Mouse (Mus musculus): ENCODE measurements at regions not wholly inside any gene's neighbourhood (a gene's known extent, or its start where the extent isn't known, plus 50 kb on each side); places are given as distances from the start of the nearest gene placed in this dataset.
"Not testable (repeated sequence)": the region's sequence is repeated elsewhere in the genome, so short reads cannot be mapped to it uniquely, and the experiment has no call there.

DNA sequence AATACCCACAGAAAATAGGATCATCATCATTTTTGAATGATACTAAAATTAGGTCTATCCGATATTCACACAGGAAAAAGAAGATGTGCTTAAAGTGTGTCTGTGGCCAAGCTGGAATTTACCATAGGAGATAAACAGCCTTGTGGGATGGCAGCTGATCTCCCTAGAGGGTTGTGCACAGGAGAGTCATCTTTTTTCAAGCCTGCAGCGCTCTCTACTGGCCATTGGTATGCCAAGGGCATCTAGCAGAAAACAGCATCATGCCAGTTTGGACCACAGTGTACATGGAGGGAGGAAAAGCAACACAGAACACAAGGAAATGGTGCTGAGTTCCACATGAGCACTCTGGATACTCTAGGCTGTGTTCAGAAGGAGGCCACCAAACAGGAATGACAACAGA is 74.1 kb upstream of the Diaph3 start:
- Histone ChIP-seq H3K27me3 (replicated peaks; ENCODE audit: control insufficient read depth, insufficient read depth, low read length) (no peaks in the 10 kb centered on the region), H3K4me2 (ENCODE audit: low read depth, low read length) (no peak overlapping the region), H3K9me3 (ENCODE audit: control insufficient read depth, low read length) (no peaks in the 10 kb centered on the region), H3K36me3 (ENCODE audit: control insufficient read depth, insufficient read depth, low read length) (no peaks in the 10 kb centered on the region), H3K4me3 (ENCODE audit: low read length) (no peak overlapping the region), H3K27ac (ENCODE audit: low read length) (no peak overlapping the region), H3K4me1 (ENCODE audit: control insufficient read depth, insufficient read depth, low read length) (no peaks in the 10 kb centered on the region), H3K9ac (ENCODE audit: low read depth, low read length) (no peak overlapping the region)
- 28% methylated on average over 2 of the region's 2 CpGs for WGBS
- ATAC-seq: no peak

DNA sequence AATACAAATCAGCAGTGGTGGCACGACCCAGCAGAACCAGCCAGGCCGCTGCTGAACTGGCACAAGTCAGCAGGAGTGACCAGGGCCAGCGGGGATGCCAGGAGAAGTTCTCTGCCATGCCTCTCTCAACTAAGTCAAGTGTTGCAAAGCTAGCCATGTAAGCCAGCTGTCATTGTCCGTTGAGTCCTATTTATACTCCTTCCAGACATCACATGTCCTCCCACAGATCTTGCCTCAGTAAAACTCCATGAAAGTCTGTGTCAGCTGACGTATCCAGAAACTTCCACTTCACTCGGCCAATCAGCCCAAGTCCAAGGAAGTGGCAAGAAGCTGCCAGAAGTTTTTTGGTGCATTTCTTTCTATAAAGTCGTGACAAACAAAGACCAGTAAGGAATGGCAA is 76.0 kb upstream of the Diaph3 start:
- Histone ChIP-seq H3K4me3 (ENCODE audit: low read length) (no peak overlapping the region), H3K36me3 (ENCODE audit: control insufficient read depth, insufficient read depth, low read length) (no peaks in the 10 kb centered on the region), H3K4me1 (ENCODE audit: control insufficient read depth, insufficient read depth, low read length) (no peaks in the 10 kb centered on the region), H3K27ac (ENCODE audit: low read length) (no peak overlapping the region), H3K9me3 (ENCODE audit: control insufficient read depth, low read length) (no peaks in the 10 kb centered on the region), H3K27me3 (replicated peaks; ENCODE audit: control insufficient read depth, insufficient read depth, low read length) (no peaks in the 10 kb centered on the region), H3K4me2 (ENCODE audit: low read depth, low read length) (no peak overlapping the region), H3K9ac (ENCODE audit: low read depth, low read length) (no peak overlapping the region)
- ATAC-seq: no peak
- WGBS: 74% methylated on average over 7 of the region's 7 CpGs

- H3K4me1 ChIP-seq (ENCODE audit: control insufficient read depth, insufficient read depth, low read length): no peaks in the 10 kb centered on the region
- no peak overlapping the region for H3K27ac ChIP-seq (ENCODE audit: low read length)
- no peaks in the 10 kb centered on the region for H3K36me3 ChIP-seq (ENCODE audit: control insufficient read depth, insufficient read depth, low read length)
- no peaks in the 10 kb centered on the region for H3K27me3 ChIP-seq (replicated peaks; ENCODE audit: control insufficient read depth, insufficient read depth, low read length)
- no peak for ATAC-seq
- 88% methylated on average over 3 of the region's 3 CpGs for WGBS
- no peak overlapping the region for H3K4me2 ChIP-seq (ENCODE audit: low read depth, low read length)
- no peak overlapping the region for H3K9ac ChIP-seq (ENCODE audit: low read depth, low read length)
- H3K9me3 ChIP-seq (ENCODE audit: control insufficient read depth, low read length): no peaks in the 10 kb centered on the region
- H3K4me3 ChIP-seq (ENCODE audit: low read length): no peak overlapping the region
Observed at GRCm38 (mm10) chr14:87219975-87220374, 78.9 kb upstream of the Diaph3 start.

- no peak for ATAC-seq
- H3K9ac ChIP-seq (ENCODE audit: low read depth, low read length): no peak overlapping the region
- H3K4me2 ChIP-seq (ENCODE audit: low read depth, low read length): no peak overlapping the region
- whole genome bisulfite sequencing: 57% methylated on average over 5 of the region's 5 CpGs
- no peak overlapping the region for H3K27ac ChIP-seq (ENCODE audit: low read length)
- no peak overlapping the region for H3K4me3 ChIP-seq (ENCODE audit: low read length)
- H3K4me1 ChIP-seq (ENCODE audit: control insufficient read depth, insufficient read depth, low read length): no peaks in the 10 kb centered on the region
- no peaks in the 10 kb centered on the region for H3K9me3 ChIP-seq (ENCODE audit: control insufficient read depth, low read length)
- no peaks in the 10 kb centered on the region for H3K27me3 ChIP-seq (replicated peaks; ENCODE audit: control insufficient read depth, insufficient read depth, low read length)
- H3K36me3 ChIP-seq (ENCODE audit: control insufficient read depth, insufficient read depth, low read length): no peaks in the 10 kb centered on the region
Observed at GRCm38 (mm10) chr14:87224870-87225269, 83.8 kb upstream of the Diaph3 start.

DNA sequence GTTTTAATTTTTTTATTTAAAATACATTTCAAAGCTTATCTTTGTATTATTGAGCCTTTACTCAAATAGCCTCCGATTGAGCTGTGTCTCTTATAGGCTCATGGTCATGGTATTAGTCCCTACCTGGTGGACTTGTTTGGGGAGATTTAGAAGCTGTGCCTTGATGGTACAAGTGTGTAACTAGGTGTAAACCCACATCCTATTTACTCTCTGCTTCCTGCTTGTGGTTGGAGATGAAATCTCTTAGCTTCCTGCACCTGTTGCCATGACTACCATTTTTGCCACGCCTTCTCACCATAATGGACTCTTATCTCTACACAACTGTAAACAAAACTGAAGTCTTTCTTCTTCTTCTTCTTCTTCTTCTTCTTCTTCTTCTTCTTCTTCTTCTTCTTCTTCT is 108.2 kb upstream of the Diaph3 start:
- Histone ChIP-seq H3K9me3 (ENCODE audit: control insufficient read depth, low read length) (no peaks in the 10 kb centered on the region), H3K4me2 (ENCODE audit: low read depth, low read length) (no peak overlapping the region), H3K27me3 (replicated peaks; ENCODE audit: control insufficient read depth, insufficient read depth, low read length) (no peaks in the 10 kb centered on the region), H3K9ac (ENCODE audit: low read depth, low read length) (no peak overlapping the region), H3K4me3 (ENCODE audit: low read length) (no peak overlapping the region), H3K27ac (ENCODE audit: low read length) (no peak overlapping the region), H3K36me3 (ENCODE audit: control insufficient read depth, insufficient read depth, low read length) (no peaks in the 10 kb centered on the region), H3K4me1 (ENCODE audit: control insufficient read depth, insufficient read depth, low read length) (no peaks in the 10 kb centered on the region)
- ATAC-seq: no peak
- 91% methylated on average over 2 of the region's 2 CpGs for WGBS

- Histone ChIP-seq H3K4me3 (ENCODE audit: low read length) (no peak overlapping the region), H3K4me1 (ENCODE audit: control insufficient read depth, insufficient read depth, low read length) (no peaks in the 10 kb centered on the region), H3K9ac (ENCODE audit: low read depth, low read length) (no peak overlapping the region), H3K27ac (ENCODE audit: low read length) (no peak overlapping the region), H3K36me3 (ENCODE audit: control insufficient read depth, insufficient read depth, low read length) (no peaks in the 10 kb centered on the region), H3K4me2 (ENCODE audit: low read depth, low read length) (no peak overlapping the region), H3K27me3 (replicated peaks; ENCODE audit: control insufficient read depth, insufficient read depth, low read length) (no peaks in the 10 kb centered on the region), H3K9me3 (ENCODE audit: control insufficient read depth, low read length) (no peaks in the 10 kb centered on the region)
- ATAC-seq: no peak
- WGBS: 81% methylated on average over 5 of the region's 5 CpGs
Observed at GRCm38 (mm10) chr14:87255484-87256208, 114.6 kb upstream of the Diaph3 start.

GRCm38 (mm10) chr14:87261726-87262125 is 120.7 kb upstream of the Diaph3 start:
- H3K36me3 ChIP-seq (ENCODE audit: control insufficient read depth, insufficient read depth, low read length): no peaks in the 10 kb centered on the region
- ATAC-seq: no peak
- no peaks in the 10 kb centered on the region for H3K9me3 ChIP-seq (ENCODE audit: control insufficient read depth, low read length)
- H3K4me1 ChIP-seq (ENCODE audit: control insufficient read depth, insufficient read depth, low read length): no peaks in the 10 kb centered on the region
- 46% methylated on average over 5 of the region's 5 CpGs for WGBS
- no peak overlapping the region for H3K4me3 ChIP-seq (ENCODE audit: low read length)
- H3K4me2 ChIP-seq (ENCODE audit: low read depth, low read length): no peak overlapping the region
- H3K27ac ChIP-seq (ENCODE audit: low read length): no peak overlapping the region
- H3K9ac ChIP-seq (ENCODE audit: low read depth, low read length): no peak overlapping the region
- no peaks in the 10 kb centered on the region for H3K27me3 ChIP-seq (replicated peaks; ENCODE audit: control insufficient read depth, insufficient read depth, low read length)

DNA sequence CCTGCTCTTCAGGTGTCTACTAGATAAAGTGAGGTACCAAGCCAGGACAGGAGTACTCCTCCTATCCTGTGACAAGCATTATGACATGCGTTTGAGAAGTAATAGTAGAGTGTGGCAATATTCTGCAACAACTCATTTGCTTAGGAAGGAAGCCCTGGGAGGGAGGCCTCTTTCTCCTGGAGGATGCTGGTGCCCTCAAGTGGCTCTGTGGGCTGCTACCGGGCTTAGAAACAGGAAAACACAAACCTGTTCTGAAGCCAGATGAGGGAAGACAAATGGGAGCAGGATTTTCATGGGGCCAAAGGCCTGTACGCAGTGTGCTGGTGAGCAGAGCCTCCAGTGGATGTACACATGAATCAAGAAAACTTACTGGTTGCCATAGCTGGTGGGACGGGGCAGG is 123.8 kb upstream of the Diaph3 start:
- Histone ChIP-seq H3K4me3 (ENCODE audit: low read length) (no peak overlapping the region), H3K9me3 (ENCODE audit: control insufficient read depth, low read length) (no peaks in the 10 kb centered on the region), H3K4me1 (ENCODE audit: control insufficient read depth, insufficient read depth, low read length) (no peaks in the 10 kb centered on the region), H3K27me3 (replicated peaks; ENCODE audit: control insufficient read depth, insufficient read depth, low read length) (no peaks in the 10 kb centered on the region), H3K9ac (ENCODE audit: low read depth, low read length) (no peak overlapping the region), H3K4me2 (ENCODE audit: low read depth, low read length) (no peak overlapping the region), H3K27ac (ENCODE audit: low read length) (no peak overlapping the region), H3K36me3 (ENCODE audit: control insufficient read depth, insufficient read depth, low read length) (no peaks in the 10 kb centered on the region)
- no peak for ATAC-seq
- 79% methylated on average over 4 of the region's 4 CpGs for WGBS

- H3K27ac ChIP-seq (ENCODE audit: low read length): no peak overlapping the region
- H3K36me3 ChIP-seq (ENCODE audit: control insufficient read depth, insufficient read depth, low read length): no peaks in the 10 kb centered on the region
- H3K9me3 ChIP-seq (ENCODE audit: control insufficient read depth, low read length): no peaks in the 10 kb centered on the region
- no peak overlapping the region for H3K9ac ChIP-seq (ENCODE audit: low read depth, low read length)
- no peaks in the 10 kb centered on the region for H3K4me1 ChIP-seq (ENCODE audit: control insufficient read depth, insufficient read depth, low read length)
- no peaks in the 10 kb centered on the region for H3K27me3 ChIP-seq (replicated peaks; ENCODE audit: control insufficient read depth, insufficient read depth, low read length)
- no peak for ATAC-seq
- H3K4me2 ChIP-seq (ENCODE audit: low read depth, low read length): no peak overlapping the region
- no peak overlapping the region for H3K4me3 ChIP-seq (ENCODE audit: low read length)
- 45% methylated on average over 6 of the region's 6 CpGs for WGBS
Observed at GRCm38 (mm10) chr14:87266309-87266708, 125.3 kb upstream of the Diaph3 start.

DNA sequence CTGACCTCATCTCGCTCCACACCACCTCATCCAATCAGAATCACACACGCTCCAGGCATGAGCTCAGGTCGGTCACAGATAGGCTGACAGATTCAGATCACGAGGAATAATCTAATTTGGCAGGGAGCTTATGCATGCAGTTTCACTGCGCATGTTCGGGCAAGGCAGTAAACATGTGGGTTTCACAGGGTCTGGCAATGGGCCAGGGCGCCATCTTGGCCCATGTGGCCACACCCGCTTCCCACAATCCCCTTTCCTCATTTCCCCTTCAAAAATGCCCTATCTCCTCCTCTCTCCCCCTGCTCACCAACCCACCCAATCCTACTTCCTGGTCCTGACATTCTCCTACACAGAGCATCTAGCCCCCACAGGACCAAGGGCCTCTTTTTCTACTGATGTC is 127.2 kb upstream of the Tdrd3 start:
- H3K9ac ChIP-seq (ENCODE audit: low read depth, low read length); H3K4me1 ChIP-seq (ENCODE audit: control insufficient read depth, insufficient read depth, low read length); H3K36me3 ChIP-seq (ENCODE audit: control insufficient read depth, insufficient read depth, low read length); ATAC-seq; H3K9me3 ChIP-seq (ENCODE audit: control insufficient read depth, low read length); H3K27me3 ChIP-seq (replicated peaks; ENCODE audit: control insufficient read depth, insufficient read depth, low read length); H3K4me3 ChIP-seq (ENCODE audit: low read length); H3K27ac ChIP-seq (ENCODE audit: low read length); H3K4me2 ChIP-seq (ENCODE audit: low read depth, low read length): not testable (repeated sequence)
- WGBS: 93% methylated on average over 8 of the region's 8 CpGs

Data from intestine, embryonic 16.5 days (tissue).